Mouse (Mus musculus) left cerebral cortex, adult 2 months (tissue): ENCODE measurements around the gene Adgrb2. TPM values are rescaled to one million over a fixed set of nuclear protein-coding genes. Genes with fewer than 3 reads are reported as not detected.

Experiments
- DNase-seq, 2 experiments: peaks; one replicate each; pipeline ENCODE4 v3.0.0; 2021 to 2022; ENCODE audit warnings: low spot score in 2 of 2, mixed read lengths in 1 of 2; ENCODE audit errors: extremely low spot score in 1 of 2
- H3K27ac ChIP-seq: fragments of 200-600 bp; 2 replicates; pipeline ENCODE4 v1.8.1; 2022
- H3K4me3 ChIP-seq: fragments of 200-600 bp; 2 replicates; pipeline ENCODE4 v1.8.1; 2022
- CTCF ChIP-seq: fragments of 200-600 bp; IDR thresholded peaks from 2 replicates; pipeline ENCODE4 v1.8.1; 2022; ENCODE audit warnings: antibody characterized with exemption, mild to moderate bottlenecking, moderate library complexity
- intact Hi-C: fragments of 180-260 bp; cut with DNase I; formaldehyde crosslinking; loops from one replicate; pipeline ENCODE4 v1.15.1; 2025
- total RNA-seq, 2 experiments: library from RNA; stranded (reverse); gene quantifications; 2 replicates each; pipeline ENCODE4 v1.2.3; 2021

Adgrb2 gene
- total RNA-seq, 2 experiments from 2014 or later = 422 to 424 TPM

DNA sequence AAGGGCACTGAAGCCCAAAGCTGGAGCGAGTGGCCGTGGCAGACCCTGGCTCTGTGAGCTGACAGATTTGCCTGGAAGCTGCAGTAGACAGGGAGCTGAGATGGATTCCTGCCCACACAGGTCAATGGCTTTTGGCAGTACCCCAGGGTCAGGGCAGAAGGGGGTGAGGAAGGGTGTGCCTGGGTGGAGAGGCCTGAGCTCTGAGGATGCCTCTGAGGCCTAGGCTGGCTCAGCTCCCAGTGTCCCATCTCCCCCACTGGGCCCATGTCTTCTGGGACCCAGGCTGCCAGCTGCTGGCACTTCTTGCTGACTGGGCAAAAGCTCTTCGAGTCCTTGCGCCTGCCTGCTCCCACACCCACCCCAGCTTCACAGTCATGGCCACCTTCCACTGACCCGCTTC, 8.5 kb downstream of the Adgrb2 start:
- intact Hi-C loops = no loop called here
- TF ChIP-seq CTCF = no peak
- Histone ChIP-seq H3K4me3 (no peak overlapping the region), H3K27ac (peak overlapping the region; percentile 83)
- DNase-seq = no peak

DNA sequence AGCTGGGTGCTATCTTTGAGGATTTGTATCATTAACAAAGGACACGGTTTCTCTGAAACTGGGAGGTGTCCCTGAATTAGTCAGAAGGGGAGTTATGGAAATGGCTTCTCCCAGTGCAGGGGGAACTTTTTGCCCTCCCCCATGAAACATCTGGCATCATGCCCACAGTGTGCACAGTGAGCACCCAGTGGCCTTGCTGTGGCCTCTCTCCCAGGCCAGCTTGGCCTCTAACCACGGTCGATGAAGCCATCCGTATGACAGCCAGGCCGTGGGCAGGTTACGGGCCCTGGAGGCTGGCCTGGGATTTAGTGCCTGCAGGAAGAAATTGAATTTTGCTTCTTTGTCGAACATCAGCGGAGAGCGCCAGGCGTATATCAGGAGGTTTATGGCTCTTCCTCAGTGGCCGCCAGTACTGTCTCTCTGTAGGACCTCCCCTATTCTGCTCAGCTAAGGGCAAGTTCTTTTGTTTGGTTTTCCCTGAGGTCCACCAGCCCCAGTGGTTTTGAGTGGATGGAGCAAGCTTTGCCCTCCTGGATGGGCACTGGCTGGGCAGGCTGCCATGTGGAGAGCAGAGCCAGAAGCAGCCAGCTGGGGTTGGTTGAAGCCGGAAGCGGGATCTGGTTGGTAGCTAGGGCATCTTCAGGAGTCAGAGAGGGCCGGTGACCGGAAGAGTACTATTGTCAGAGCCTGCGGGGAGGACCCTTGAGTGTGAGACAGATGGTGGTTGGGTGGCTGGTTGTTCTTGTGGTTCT, 9.4 kb downstream of the Adgrb2 start:
- H3K27ac ChIP-seq = peak overlapping the region; percentile 83
- no peak overlapping the region for H3K4me3 ChIP-seq
- no peak for DNase-seq
- intact Hi-C loops = no loop called here
- no peak for TF ChIP-seq CTCF

DNA sequence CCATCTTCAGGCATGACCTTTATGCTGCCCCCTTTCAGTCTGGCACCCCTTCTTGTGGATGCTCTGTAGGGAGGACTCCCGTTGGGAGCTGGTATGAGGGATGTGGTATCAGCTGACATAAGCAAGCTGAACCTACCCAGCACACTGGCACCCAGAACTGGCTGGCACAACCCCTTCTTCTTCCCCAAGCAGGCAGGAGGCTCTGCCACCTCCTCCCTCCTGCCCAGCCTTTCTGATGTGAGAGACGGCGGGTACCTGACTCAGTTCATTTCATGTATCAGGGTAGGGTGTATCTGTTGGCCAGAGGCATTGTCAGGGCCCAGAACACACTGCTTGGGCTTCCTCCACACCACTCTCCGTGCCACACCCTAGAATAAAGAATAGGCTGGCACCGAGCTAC, 10.1 kb downstream of the Adgrb2 start:
- Histone ChIP-seq H3K27ac (peak overlapping the region; percentile 83), H3K4me3 (no peak overlapping the region)
- TF ChIP-seq CTCF = no peak
- intact Hi-C loops = loop anchor here (5.0 kb wide), 1 partner anchor 278 kb away; no protein-coding TSS in a partner anchor
- DNase-seq = no peak

DNA sequence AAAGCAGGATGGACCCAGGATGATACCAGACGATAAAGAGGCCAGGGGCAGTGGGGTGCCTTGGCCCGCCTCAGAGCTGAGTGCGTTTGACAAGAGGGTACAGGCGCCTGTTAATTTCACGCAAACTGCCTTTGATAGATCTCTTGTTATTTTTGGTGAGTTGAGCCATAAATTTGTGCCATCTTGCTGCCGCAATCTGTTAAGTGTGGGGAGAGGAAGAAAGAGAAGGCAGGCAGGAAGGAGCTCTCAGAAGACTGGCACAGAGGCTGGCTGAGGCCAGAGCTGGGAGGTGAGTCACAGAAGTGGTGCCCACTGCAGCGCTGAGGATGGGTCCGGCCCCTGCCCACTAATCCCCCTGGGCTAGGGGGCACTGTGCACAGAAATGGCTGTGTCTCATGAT, 10.6 kb downstream of the Adgrb2 start:
- no peak overlapping the region for H3K4me3 ChIP-seq
- no peak for TF ChIP-seq CTCF
- DNase-seq = no peak
- peak overlapping the region; percentile 83 for H3K27ac ChIP-seq
- intact Hi-C loops = loop anchor here (5.0 kb wide), 1 partner anchor 277 kb away; no protein-coding TSS in a partner anchor

DNA sequence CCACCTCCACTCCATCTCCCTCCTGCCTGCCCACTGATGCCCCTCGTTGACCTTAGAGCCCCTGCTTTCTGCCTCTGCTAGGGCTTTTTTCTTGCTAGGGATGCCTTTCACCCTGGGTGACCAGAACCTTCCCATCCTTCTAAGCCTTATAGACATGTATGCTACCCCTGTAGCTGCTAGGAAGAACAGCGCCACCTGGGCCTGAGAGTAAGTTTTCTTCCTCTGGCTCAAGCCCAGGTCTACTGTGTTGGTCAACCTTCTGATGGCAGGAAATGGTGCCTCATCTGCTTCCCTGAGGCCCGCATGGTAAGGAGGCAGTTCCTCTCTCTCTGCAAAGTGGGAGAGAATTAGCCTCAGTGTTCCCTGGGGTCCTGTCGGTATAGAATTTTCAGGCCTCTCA, 11.3 kb downstream of the Adgrb2 start:
- Histone ChIP-seq H3K27ac (peak overlapping the region; percentile 83), H3K4me3 (no peak overlapping the region)
- DNase-seq = no peak
- no peak; the same call in none of the 2 replicates for TF ChIP-seq CTCF
- intact Hi-C loops = loop anchor here (5.0 kb wide), 1 partner anchor 276 kb away; no protein-coding TSS in a partner anchor

DNA sequence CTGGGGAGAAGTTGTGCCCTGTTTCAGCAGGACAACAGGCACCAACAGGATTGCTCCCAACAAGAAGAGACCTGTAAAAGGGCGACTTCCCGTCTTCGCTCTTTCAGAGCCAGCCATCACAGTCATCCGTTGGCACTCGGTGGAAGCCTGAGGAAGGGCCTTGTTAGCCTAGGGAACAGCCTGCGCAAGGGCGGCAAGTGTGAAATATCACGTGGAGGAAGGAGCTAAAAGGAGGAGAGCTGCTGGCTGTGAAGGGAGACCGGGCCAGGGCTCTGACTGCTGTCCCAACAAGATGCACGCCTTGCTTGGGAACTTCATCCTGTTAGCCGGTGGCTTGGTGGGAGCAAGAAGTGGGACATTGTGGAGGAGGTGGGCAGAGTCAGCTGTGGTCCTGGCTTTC, 13.5 kb downstream of the Adgrb2 start:
- no peak for TF ChIP-seq CTCF
- Histone ChIP-seq H3K4me3 (no peak overlapping the region), H3K27ac (peak overlapping the region; percentile 61)
- intact Hi-C loops = loop anchor here (1.0 to 5.0 kb wide), 2 partner anchors 15 to 274 kb away; no protein-coding TSS in a partner anchor
- peak in 1 of 2 experiments; percentile 65 for DNase-seq

DNA sequence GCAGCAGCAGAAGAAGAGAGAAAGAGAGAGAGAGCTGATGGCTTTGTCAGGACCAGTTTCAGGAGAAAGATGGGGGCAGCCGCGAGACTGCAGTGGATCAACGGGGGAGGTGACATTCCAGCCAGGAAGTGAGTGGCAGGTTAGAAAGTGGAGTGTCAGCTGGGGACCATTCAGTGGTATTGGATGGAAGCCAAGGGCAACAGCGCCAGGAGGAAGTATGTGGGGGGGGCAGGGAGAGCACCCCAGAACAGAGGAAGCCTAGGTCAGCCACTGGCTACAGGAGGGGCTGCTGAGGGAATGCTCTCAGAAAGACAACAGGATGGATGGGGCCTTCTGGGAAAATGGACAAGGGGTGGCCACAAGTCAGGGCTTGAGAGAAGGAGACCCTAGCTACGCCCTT, 17.0 kb downstream of the Adgrb2 start:
- no peak for TF ChIP-seq CTCF
- Histone ChIP-seq H3K4me3 (no peak overlapping the region), H3K27ac (peak overlapping the region; percentile 59)
- DNase-seq = no peak
- intact Hi-C loops = no loop called here

DNA sequence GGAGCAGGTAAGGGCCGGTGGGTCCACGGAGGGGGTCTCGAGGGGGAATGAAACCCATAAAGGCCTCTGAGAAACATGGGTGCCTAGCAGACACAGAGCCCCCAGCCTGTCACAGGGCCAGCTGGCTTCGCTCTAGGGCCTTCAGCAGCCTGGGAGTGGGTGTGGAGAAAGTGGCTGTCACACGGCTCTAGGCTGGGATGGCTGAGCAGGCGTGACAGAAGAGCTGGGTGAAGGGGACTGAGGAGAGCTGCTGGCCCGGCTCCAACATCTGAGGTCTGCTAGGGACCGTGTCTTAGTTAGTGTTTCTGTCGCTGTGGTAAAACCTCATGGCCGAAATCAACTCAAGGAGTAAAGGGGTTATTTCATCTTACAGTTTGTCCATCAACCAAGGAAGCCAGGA, 17.5 kb downstream of the Adgrb2 start:
- intact Hi-C loops = no loop called here
- no peak overlapping the region for H3K4me3 ChIP-seq
- no peak for DNase-seq
- H3K27ac ChIP-seq = peak overlapping the region; percentile 47; the same call in 1 of the 2 replicates
- no peak for TF ChIP-seq CTCF

DNA sequence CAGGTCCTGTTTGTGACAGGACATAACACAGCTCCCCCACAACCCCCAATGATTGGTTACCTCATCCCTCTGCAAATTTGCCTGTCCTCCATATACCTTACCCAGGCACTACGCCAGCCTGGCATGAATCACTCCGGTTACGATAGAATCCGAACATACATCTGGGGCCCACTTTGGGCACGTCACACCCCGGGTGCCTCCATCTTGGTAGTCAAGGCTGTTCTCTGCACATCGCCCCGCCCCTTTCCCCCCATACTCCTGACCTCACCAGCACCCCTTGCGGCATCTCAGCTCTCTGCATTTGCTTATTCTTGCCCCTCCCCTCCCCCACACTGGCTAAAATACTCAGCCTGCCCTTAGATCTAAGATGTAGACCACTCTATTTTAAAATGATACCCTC, 20.9 kb downstream of the Adgrb2 start:
- no peak for DNase-seq
- Histone ChIP-seq H3K4me3 (no peak overlapping the region), H3K27ac (peak overlapping the region; percentile 59)
- intact Hi-C loops = no loop called here
- TF ChIP-seq CTCF = peak; percentile 20

DNA sequence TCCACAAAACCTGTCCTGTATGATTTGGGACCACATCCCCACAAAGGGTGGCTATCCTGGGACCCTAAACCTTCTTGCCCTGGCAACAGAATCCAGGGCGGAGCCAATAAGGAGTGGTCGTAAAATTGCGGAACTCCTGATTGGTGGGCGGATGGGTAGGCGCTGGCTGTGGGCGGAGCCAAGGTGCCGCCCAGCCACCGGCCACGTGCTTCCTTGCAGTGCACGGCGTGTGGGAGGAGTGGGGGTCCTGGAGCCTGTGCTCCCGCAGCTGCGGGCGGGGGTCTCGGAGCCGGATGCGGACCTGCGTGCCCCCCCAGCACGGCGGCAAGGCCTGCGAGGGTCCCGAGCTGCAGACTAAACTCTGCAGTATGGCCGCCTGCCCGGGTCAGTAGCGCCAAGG, 21.9 kb downstream of the Adgrb2 start:
- Histone ChIP-seq H3K27ac (peak overlapping the region; percentile 79), H3K4me3 (no peak overlapping the region)
- no peak for DNase-seq
- intact Hi-C loops = no loop called here
- no peak for TF ChIP-seq CTCF

DNA sequence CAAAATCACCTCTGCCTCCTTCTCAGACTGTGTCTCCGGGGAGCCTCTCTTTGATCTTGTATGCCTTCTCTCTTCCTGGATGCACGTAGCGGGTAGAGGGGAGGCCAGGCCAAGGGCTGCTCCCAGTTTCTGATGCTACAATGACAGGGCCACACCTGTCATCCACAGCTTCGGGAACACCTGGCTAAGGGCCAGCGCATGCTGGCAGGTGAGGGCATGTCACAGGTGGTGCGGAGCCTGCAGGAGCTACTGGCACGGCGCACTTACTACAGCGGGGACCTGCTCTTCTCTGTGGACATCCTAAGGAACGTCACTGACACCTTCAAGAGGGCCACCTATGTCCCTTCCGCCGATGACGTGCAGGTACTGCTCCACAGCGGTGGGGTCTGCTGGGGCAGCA, 24.4 kb downstream of the Adgrb2 start:
- no peak for DNase-seq
- TF ChIP-seq CTCF = no peak
- H3K4me3 ChIP-seq = no peak overlapping the region
- peak overlapping the region; percentile 53; the same call in 1 of the 2 replicates for H3K27ac ChIP-seq
- intact Hi-C loops = no loop called here

DNA sequence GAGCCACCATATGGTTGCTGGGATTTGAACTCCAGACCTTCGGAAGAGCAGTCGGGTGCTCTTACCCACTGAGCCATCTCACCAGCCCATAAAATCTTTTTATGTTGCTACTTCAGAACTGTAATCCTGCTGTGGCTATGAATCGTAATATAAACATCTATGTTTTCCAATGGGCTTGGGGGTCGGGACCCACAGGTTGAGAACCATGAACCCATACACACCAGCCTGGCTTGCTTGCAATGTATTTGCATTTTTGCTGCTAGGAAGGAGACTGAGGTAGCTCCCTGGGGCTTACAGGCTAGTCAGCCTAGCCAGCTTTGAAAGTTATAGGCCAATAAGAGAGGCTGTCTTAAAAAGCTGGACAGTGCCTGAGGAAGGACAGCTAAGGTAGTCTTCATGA, 26.1 kb downstream of the Adgrb2 start:
- no peak for DNase-seq
- H3K4me3 ChIP-seq = no peak overlapping the region
- TF ChIP-seq CTCF = no peak
- no peak overlapping the region for H3K27ac ChIP-seq
- intact Hi-C loops = no loop called here

DNA sequence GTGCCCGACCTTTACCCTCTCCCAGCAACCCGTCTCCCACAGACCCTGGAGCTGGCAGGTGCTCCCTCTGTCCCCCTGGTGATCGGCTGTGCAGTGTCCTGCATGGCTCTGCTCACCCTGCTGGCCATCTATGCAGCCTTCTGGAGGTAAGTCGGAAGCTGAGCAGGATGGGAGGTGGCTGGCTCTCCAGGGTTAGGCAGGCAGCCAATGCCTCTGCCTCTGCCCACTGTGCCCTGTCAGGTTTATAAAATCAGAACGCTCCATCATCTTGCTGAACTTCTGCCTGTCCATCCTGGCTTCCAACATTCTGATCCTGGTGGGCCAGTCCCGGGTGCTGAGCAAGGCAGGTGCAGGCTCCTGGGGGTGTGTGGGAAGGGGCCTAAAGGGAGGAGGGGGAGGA, 27.6 kb downstream of the Adgrb2 start:
- H3K27ac ChIP-seq = peak overlapping the region; percentile 68
- TF ChIP-seq CTCF = no peak
- intact Hi-C loops = loop anchor here (2.0 kb wide), 1 partner anchor 27 kb away; the partner anchor contains the start of gene Adgrb2

More for the DNA sequence above, 27.6 kb downstream of the Adgrb2 start:
- DNase-seq = no peak
- H3K4me3 ChIP-seq = no peak overlapping the region
